Mouse (Mus musculus) layer of hippocampus, adult 18-20 months (tissue): ENCODE measurements around the gene Zcchc10. TPM values are rescaled to one million over a fixed set of nuclear protein-coding genes. Genes with fewer than 3 reads are reported as not detected.
A peak's percentile ranks its signal among the peaks of the same experiment; 100 is the strongest.
"Not testable (repeated sequence)": the region's sequence is repeated elsewhere in the genome, so short reads cannot be mapped to it uniquely, and the experiment has no call there.

Experiments used
- DNase-seq, 2 experiments: peaks; one replicate each; pipeline ENCODE4 v3.0.0; 2022; ENCODE audit warnings: low spot score in 2 of 2
- total RNA-seq, 2 experiments: library from RNA; stranded (reverse); gene quantifications; 2 replicates each; pipeline ENCODE4 v1.2.3; 2021

Zcchc10 gene
- total RNA-seq, 2 experiments from 2014 or later = 11.0 to 11.8 TPM

GRCm38 (mm10) chr11:53314770-53315173 is 9.7 kb upstream of the Zcchc10 start:
- DNase-seq = no peak

GRCm38 (mm10) chr11:53316996-53317395 is 7.5 kb upstream of the Zcchc10 start:
- DNase-seq = peak; percentile 11 to 24

- DNase-seq = no peak
These were observed 6.4 kb upstream of the Zcchc10 start for GRCm38 (mm10) chr11:53318041-53318440.

GRCm38 (mm10) chr11:53318568-53318967 is 5.9 kb upstream of the Zcchc10 start:
- not testable (repeated sequence) for DNase-seq

GRCm38 (mm10) chr11:53319867-53320266 is 4.6 kb upstream of the Zcchc10 start:
- not testable (repeated sequence) for DNase-seq

GRCm38 (mm10) chr11:53330325-53330724 is 5.8 kb downstream of the Zcchc10 start:
- no peak for DNase-seq

- DNase-seq = no peak
These were observed 6.6 kb downstream of the Zcchc10 start for GRCm38 (mm10) chr11:53331121-53331520.

- no peak for DNase-seq
These were observed 7.7 kb downstream of the Zcchc10 start for GRCm38 (mm10) chr11:53332076-53332680.

- DNase-seq = no peak
These were observed 11.2 kb downstream of the Zcchc10 start for GRCm38 (mm10) chr11:53335505-53336181.

- no peak for DNase-seq
These were observed 11.7 kb downstream of the Zcchc10 start for GRCm38 (mm10) chr11:53336182-53336571.

GRCm38 (mm10) chr11:53336924-53337323 is 12.4 kb downstream of the Zcchc10 start:
- no peak for DNase-seq

- DNase-seq = no peak
These were observed 13.2 kb downstream of the Zcchc10 start for GRCm38 (mm10) chr11:53337684-53338083.

GRCm38 (mm10) chr11:53341019-53341418 is 16.5 kb downstream of the Zcchc10 start:
- not testable (repeated sequence) for DNase-seq

GRCm38 (mm10) chr11:53342711-53343110 is 18.2 kb downstream of the Zcchc10 start:
- no peak for DNase-seq

GRCm38 (mm10) chr11:53345328-53345727 is 20.8 kb downstream of the Zcchc10 start:
- peak; percentile 30 to 79 for DNase-seq

GRCm38 (mm10) chr11:53345738-53346137 is 21.3 kb downstream of the Zcchc10 start:
- DNase-seq = no peak

- DNase-seq = peak; percentile 85 to 92
These were observed 26.1 kb downstream of the Zcchc10 start, which contains the start of gene Aff4 for GRCm38 (mm10) chr11:53350291-53351223. Gene Aff4, plus strand, starts transcription at chr11:53350833.

- peak; percentile 35 to 61 for DNase-seq
These were observed 26.9 kb downstream of the Zcchc10 start for GRCm38 (mm10) chr11:53351224-53351942.

- DNase-seq = no peak
These were observed 27.6 kb downstream of the Zcchc10 start for GRCm38 (mm10) chr11:53351943-53352590.

- DNase-seq = no peak
These were observed 34.2 kb downstream of the Zcchc10 start for GRCm38 (mm10) chr11:53358504-53359155.
